ENCODE assay signal across 14 mouse cellular contexts in genomic region chr9:121061820-121062623, GRCm38 (mm10).
DNase-seq lines count a peak whose midpoint lies in the region; ATAC-seq and TF ChIP-seq lines count a peak whose summit lies in the region.
"Had no signal": no experiment of that assay in that cellular context is flagged by ENCODE, and none has a peak within 500 bp of the region (broad histone marks: within the 10 kb centered on the region; RNA-seq: fewer than 3 reads in every experiment).

No protein-coding gene starts in this region.

- WGBS in neural tube, embryonic 11.5 days, result 23% methylated on average over 12 of the region's 12 CpGs
- 8% methylated on average over 12 of the region's 12 CpGs for WGBS in forebrain, embryonic 13.5 days
- 20% methylated on average over 12 of the region's 12 CpGs for WGBS in hindbrain, postnatal 0 days
- WGBS in stomach, embryonic 16.5 days, result 41% methylated on average over 12 of the region's 12 CpGs

- ATAC-seq in neural tube, embryonic 11.5 days (ENCODE audit: insufficient read depth, low FRiP score, low TSS enrichment), result peak; percentile 78
- peak; percentile 38; the same call in 1 of the 2 replicates for ATAC-seq in forebrain, embryonic 13.5 days
- peak; percentile 44; the same call in 1 of the 2 replicates for ATAC-seq in hindbrain, postnatal 0 days
- ATAC-seq in stomach, embryonic 16.5 days (ENCODE audit: insufficient read depth, low FRiP score), result no peak

- no peak overlapping the region for H3K9ac ChIP-seq in neural tube, embryonic 11.5 days (ENCODE audit: low read length)
- no peak overlapping the region for H3K9ac ChIP-seq in forebrain, embryonic 13.5 days
- no peak overlapping the region for H3K9ac ChIP-seq in hindbrain, postnatal 0 days (replicated peaks; ENCODE audit: low read length)
- H3K9ac ChIP-seq in stomach, embryonic 16.5 days (ENCODE audit: low read length), result 0 out of 2 replicates have a peak overlapping the region, but pooled peaks have one; percentile 25

- H3K27ac ChIP-seq in neural tube, embryonic 11.5 days (ENCODE audit: low read depth, low read length), result 0 out of 2 replicates have a peak overlapping the region, but pooled peaks have one; percentile 45
- H3K27ac ChIP-seq in forebrain, embryonic 13.5 days, result peak overlapping the region; percentile 49; the same call in 1 of the 2 replicates
- H3K27ac ChIP-seq in hindbrain, postnatal 0 days, result no peak overlapping the region; the same call in 1 of the 2 replicates
- H3K27ac ChIP-seq in stomach, embryonic 16.5 days (ENCODE audit: low read length), result no peak overlapping the region
- H3K27ac ChIP-seq: limb, embryonic 10.5 days had no signal

- H3K27me3 ChIP-seq in neural tube, embryonic 11.5 days (ENCODE audit: control insufficient read depth, insufficient read depth, low read length), result no peaks in the 10 kb centered on the region
- 0 out of 2 replicates have a peak, but pooled peaks cover 3% of the 10 kb centered on the region for H3K27me3 ChIP-seq in forebrain, embryonic 13.5 days
- H3K27me3 ChIP-seq in hindbrain, postnatal 0 days (ENCODE audit: insufficient read depth, low read length), result no peaks in the 10 kb centered on the region
- no peaks in the 10 kb centered on the region for H3K27me3 ChIP-seq in stomach, embryonic 16.5 days (ENCODE audit: control insufficient read depth, insufficient read depth, low read length)

- H3K4me3 ChIP-seq in neural tube, embryonic 11.5 days (ENCODE audit: low read depth, low read length), result no peak overlapping the region
- H3K4me3 ChIP-seq in forebrain, embryonic 13.5 days, result no peak overlapping the region
- no peak overlapping the region for H3K4me3 ChIP-seq in hindbrain, postnatal 0 days (ENCODE audit: low read length)
- H3K4me3 ChIP-seq in stomach, embryonic 16.5 days (replicated peaks; ENCODE audit: low read length), result no peak overlapping the region
- H3K4me3 ChIP-seq: erythroblast, embryonic 14.5 days; limb, embryonic 10.5 days; megakaryocyte, embryonic 14.5 days had no signal

- no peaks in the 10 kb centered on the region for H3K9me3 ChIP-seq in neural tube, embryonic 11.5 days (ENCODE audit: control insufficient read depth, low read length)
- no peaks in the 10 kb centered on the region for H3K9me3 ChIP-seq in forebrain, embryonic 13.5 days (replicated peaks)
- H3K9me3 ChIP-seq in hindbrain, postnatal 0 days (ENCODE audit: low read length), result no peaks in the 10 kb centered on the region
- H3K9me3 ChIP-seq in stomach, embryonic 16.5 days (replicated peaks; ENCODE audit: control insufficient read depth, low read length), result no peaks in the 10 kb centered on the region
- H3K9me3 ChIP-seq: limb, embryonic 10.5 days; megakaryocyte, embryonic 14.5 days had no signal

- no peak for TF ChIP-seq CTCF in hindbrain, postnatal 0 days (IDR thresholded peaks at IDR 0.05; ENCODE audit: low read depth)

- no peaks in the 10 kb centered on the region for H3K36me3 ChIP-seq in neural tube, embryonic 11.5 days (ENCODE audit: control insufficient read depth, insufficient read depth, low read length)
- no peaks in the 10 kb centered on the region for H3K36me3 ChIP-seq in forebrain, embryonic 13.5 days (ENCODE audit: poor library complexity, severe bottlenecking)
- no peaks in the 10 kb centered on the region for H3K36me3 ChIP-seq in hindbrain, postnatal 0 days (ENCODE audit: insufficient read depth, low read length)
- H3K36me3 ChIP-seq in stomach, embryonic 16.5 days (ENCODE audit: control insufficient read depth, insufficient read depth, low read length), result no peaks in the 10 kb centered on the region
- H3K36me3 ChIP-seq: limb, embryonic 10.5 days had no signal

- no peak overlapping the region for H3K4me2 ChIP-seq in neural tube, embryonic 11.5 days (ENCODE audit: low read depth)
- H3K4me2 ChIP-seq in forebrain, embryonic 13.5 days, result no peak overlapping the region
- H3K4me2 ChIP-seq in hindbrain, postnatal 0 days (ENCODE audit: low read depth, low read length), result no peak overlapping the region
- no peak overlapping the region for H3K4me2 ChIP-seq in stomach, embryonic 16.5 days (ENCODE audit: low read depth, low read length)

- peaks cover 17% of the 10 kb centered on the region for H3K4me1 ChIP-seq in neural tube, embryonic 11.5 days (ENCODE audit: control insufficient read depth, insufficient read depth, low read length)
- peaks cover 35% of the 10 kb centered on the region for H3K4me1 ChIP-seq in forebrain, embryonic 13.5 days
- H3K4me1 ChIP-seq in hindbrain, postnatal 0 days (ENCODE audit: insufficient read depth, low read length), result peaks cover 9% of the 10 kb centered on the region
- H3K4me1 ChIP-seq in stomach, embryonic 16.5 days (ENCODE audit: control insufficient read depth, insufficient read depth, low read length), result no peaks in the 10 kb centered on the region
- H3K4me1 ChIP-seq: megakaryocyte, embryonic 14.5 days had no signal

- peak; percentile 43 for DNase-seq in neural tube, embryonic 11.5 days (ENCODE audit: low spot score)
- no peak for DNase-seq in neural tube, embryonic 10.5 days (ENCODE audit: extremely low spot score, low spot score)
- peak; percentile 32 for DNase-seq in hindbrain, postnatal 0 days (ENCODE audit: low spot score)
- no peak for DNase-seq in frontal cortex, postnatal 36 days (ENCODE audit: low spot score in 2 of 2)
- DNase-seq in thymus, postnatal 4 days, result no peak
- DNase-seq in thymus, postnatal 0 days (ENCODE audit: low spot score), result no peak
- DNase-seq: adrenal gland, adult 2 months; kidney, adult 8-10 months; thymus, postnatal 14 days had no signal

Comparison
In these comparisons a context has a peak if more than half of its experiments do, and no peak if none do; other contexts are left out.
1. DNase-seq: peak in neural tube, embryonic 11.5 days (single experiment) and hindbrain, postnatal 0 days (single experiment); none in neural tube, embryonic 10.5 days (single experiment), frontal cortex, postnatal 36 days (0 of 2), thymus, postnatal 4 days (single experiment) and thymus, postnatal 0 days (single experiment).
2. H3K27ac ChIP-seq: peak in neural tube, embryonic 11.5 days (single experiment) and forebrain, embryonic 13.5 days (single experiment); none in hindbrain, postnatal 0 days (single experiment) and stomach, embryonic 16.5 days (single experiment).